Comparison of ENCODE assay signal across 8 mouse cellular contexts in the genomic region with DNA sequence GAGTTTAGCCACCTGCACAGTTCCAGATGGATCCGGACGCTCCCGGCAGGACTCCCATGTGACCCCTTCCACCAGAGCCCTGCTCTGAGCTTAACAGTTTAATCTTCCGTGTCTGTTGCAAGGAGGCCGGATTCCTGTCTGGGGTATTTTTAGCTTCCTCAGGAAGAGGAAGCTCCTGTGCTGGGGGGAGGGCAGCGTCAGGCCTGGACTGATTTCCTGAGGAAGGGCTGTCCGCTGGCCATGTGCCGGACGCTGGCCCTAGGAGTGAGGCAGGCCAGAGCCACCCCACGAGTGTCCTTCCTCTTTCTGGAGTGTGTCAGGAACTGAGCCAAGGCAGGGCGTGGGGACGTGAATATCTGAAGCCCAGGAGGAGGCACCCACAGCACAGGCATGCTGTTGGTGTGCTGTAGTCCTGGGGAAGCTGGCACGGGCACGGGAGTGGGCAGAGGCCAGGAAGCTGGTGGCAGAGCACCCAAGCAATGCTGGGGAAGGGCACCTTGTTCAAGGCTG. TPM values are rescaled to one million over a fixed set of nuclear protein-coding genes. Genes with fewer than 3 reads are reported as not detected.
A peak's percentile ranks its signal among the peaks of the same experiment; 100 is the strongest.
DNase-seq lines count a peak whose midpoint lies in the region; ATAC-seq and TF ChIP-seq lines count a peak whose summit lies in the region.

No protein-coding gene starts in this region.

- H3K27ac ChIP-seq in forebrain, embryonic 10.5 days = peak overlapping the region; percentile 81
- no peak overlapping the region for H3K27ac ChIP-seq in forebrain, embryonic 16.5 days (ENCODE audit: low read length)
- H3K27ac ChIP-seq in kidney, adult 2 months (ENCODE audit: insufficient read depth, low read depth, low read length) = peak overlapping the region; percentile 82
- H3K27ac ChIP-seq in limb, embryonic 15.5 days = peak overlapping the region; percentile 60; the same call in 1 of the 2 replicates
- H3K27ac ChIP-seq in midbrain, embryonic 13.5 days = peak overlapping the region; percentile 67
- H3K27ac ChIP-seq in small intestine, adult 2 months (ENCODE audit: insufficient read depth, low read depth, low read length) = peak overlapping the region; percentile 90

- peaks cover 72% of the 10 kb centered on the region for H3K4me1 ChIP-seq in forebrain, embryonic 10.5 days
- peaks cover 31% of the 10 kb centered on the region for H3K4me1 ChIP-seq in forebrain, embryonic 16.5 days (replicated peaks; ENCODE audit: control insufficient read depth, insufficient read depth, low read length)
- peaks cover 40% of the 10 kb centered on the region for H3K4me1 ChIP-seq in kidney, adult 2 months (ENCODE audit: control insufficient read depth, insufficient read depth, low read length)
- H3K4me1 ChIP-seq in limb, embryonic 15.5 days = peaks cover 44% of the 10 kb centered on the region
- H3K4me1 ChIP-seq in midbrain, embryonic 13.5 days (replicated peaks) = peaks cover 61% of the 10 kb centered on the region
- peaks cover 49% of the 10 kb centered on the region for H3K4me1 ChIP-seq in small intestine, adult 2 months (ENCODE audit: control insufficient read depth, insufficient read depth, insufficient read length, low read length)

- 53% methylated on average over 14 of the region's 14 CpGs for WGBS in forebrain, embryonic 10.5 days
- 59% methylated on average over 14 of the region's 14 CpGs for WGBS in forebrain, embryonic 16.5 days
- WGBS in kidney, adult 2 months = 2% methylated on average over 14 of the region's 14 CpGs
- WGBS in limb, embryonic 15.5 days = 33% methylated on average over 14 of the region's 14 CpGs
- 45% methylated on average over 14 of the region's 14 CpGs for WGBS in midbrain, embryonic 13.5 days
- WGBS in small intestine, adult 2 months = 20% methylated on average over 14 of the region's 14 CpGs

- no peak for ATAC-seq in forebrain, embryonic 16.5 days
- ATAC-seq in limb, embryonic 15.5 days (ENCODE audit: insufficient number of reproducible peaks, low FRiP score, low TSS enrichment, low read depth) = no peak
- no peak for ATAC-seq in midbrain, embryonic 13.5 days

- H3K27me3 ChIP-seq in forebrain, embryonic 10.5 days (ENCODE audit: poor library complexity, severe bottlenecking) = no peaks in the 10 kb centered on the region
- no peaks in the 10 kb centered on the region for H3K27me3 ChIP-seq in forebrain, embryonic 16.5 days (replicated peaks; ENCODE audit: control insufficient read depth, insufficient read depth, low read length)
- H3K27me3 ChIP-seq in kidney, adult 2 months (replicated peaks; ENCODE audit: control insufficient read depth, insufficient read depth, low read length) = no peaks in the 10 kb centered on the region
- no peaks in the 10 kb centered on the region for H3K27me3 ChIP-seq in limb, embryonic 15.5 days
- no peaks in the 10 kb centered on the region for H3K27me3 ChIP-seq in midbrain, embryonic 13.5 days
- no peaks in the 10 kb centered on the region for H3K27me3 ChIP-seq in small intestine, adult 2 months (ENCODE audit: control insufficient read depth, insufficient read depth, low read length)

- no peak overlapping the region for H3K4me3 ChIP-seq in forebrain, embryonic 10.5 days
- no peak overlapping the region for H3K4me3 ChIP-seq in forebrain, embryonic 16.5 days (replicated peaks; ENCODE audit: low read length)
- no peak overlapping the region for H3K4me3 ChIP-seq in kidney, adult 2 months (ENCODE audit: insufficient read depth, low read depth, low read length)
- no peak overlapping the region for H3K4me3 ChIP-seq in limb, embryonic 15.5 days
- no peak overlapping the region for H3K4me3 ChIP-seq in midbrain, embryonic 13.5 days (replicated peaks)
- 0 out of 2 replicates have a peak overlapping the region, but pooled peaks have one; percentile 5 for H3K4me3 ChIP-seq in small intestine, adult 2 months (ENCODE audit: low read depth, low read length)

- no peaks in the 10 kb centered on the region for H3K9me3 ChIP-seq in forebrain, embryonic 10.5 days
- H3K9me3 ChIP-seq in forebrain, embryonic 16.5 days (ENCODE audit: control insufficient read depth, low read length) = no peaks in the 10 kb centered on the region
- no peaks in the 10 kb centered on the region for H3K9me3 ChIP-seq in limb, embryonic 15.5 days
- no peaks in the 10 kb centered on the region for H3K9me3 ChIP-seq in midbrain, embryonic 13.5 days

- DNase-seq in forebrain, embryonic 10.5 days (ENCODE audit: extremely low spot score, low spot score) = peak; percentile 40
- DNase-seq in embryo, embryonic 9.5 days (ENCODE audit: extremely low spot score) = peak; percentile 53
- DNase-seq in heart, adult 8-10 months (ENCODE audit: low spot score) = peak; percentile 96
- peak; percentile 97 for DNase-seq in kidney, adult 2 months

- TF ChIP-seq CTCF in kidney, adult 2 months (conservative IDR thresholded peaks at IDR 0.05; ENCODE audit: insufficient read depth, insufficient read length, low read depth, low read length) = 0 out of 2 replicates have a peak, but pooled peaks have one; percentile 20
- TF ChIP-seq CTCF in small intestine, adult 2 months (IDR thresholded peaks at IDR 0.05; ENCODE audit: extremely low read depth, insufficient read length, insufficient replicate concordance, low read depth, low read length) = no peak

- H3K4me2 ChIP-seq in forebrain, embryonic 16.5 days (ENCODE audit: low read length) = no peak overlapping the region
- 0 out of 2 replicates have a peak overlapping the region, but pooled peaks have one; percentile 2 for H3K4me2 ChIP-seq in limb, embryonic 15.5 days
- H3K4me2 ChIP-seq in midbrain, embryonic 13.5 days (replicated peaks) = no peak overlapping the region

- no peak overlapping the region for H3K9ac ChIP-seq in forebrain, embryonic 16.5 days (replicated peaks; ENCODE audit: low read depth, low read length)
- H3K9ac ChIP-seq in limb, embryonic 15.5 days = no peak overlapping the region
- H3K9ac ChIP-seq in midbrain, embryonic 13.5 days (replicated peaks) = peak overlapping the region; percentile 50; the same call in 1 of the 2 replicates

- peaks cover 33% of the 10 kb centered on the region for H3K36me3 ChIP-seq in forebrain, embryonic 10.5 days (replicated peaks)
- H3K36me3 ChIP-seq in forebrain, embryonic 16.5 days (ENCODE audit: control insufficient read depth, insufficient read depth) = peaks cover 18% of the 10 kb centered on the region
- H3K36me3 ChIP-seq in kidney, adult 2 months (ENCODE audit: control insufficient read depth, insufficient read depth, low read length) = no peaks in the 10 kb centered on the region
- H3K36me3 ChIP-seq in limb, embryonic 15.5 days = peaks cover 27% of the 10 kb centered on the region
- H3K36me3 ChIP-seq in midbrain, embryonic 13.5 days = peaks cover 29% of the 10 kb centered on the region
- peaks cover 23% of the 10 kb centered on the region for H3K36me3 ChIP-seq in small intestine, adult 2 months (ENCODE audit: control insufficient read depth, insufficient read depth, low read length)

- TF ChIP-seq POLR2A in kidney, adult 2 months (IDR thresholded peaks at IDR 0.05; ENCODE audit: low read depth, low read length) = peak; percentile 36
- no peak for TF ChIP-seq POLR2A in small intestine, adult 2 months (IDR thresholded peaks at IDR 0.05; ENCODE audit: low read depth, low read length)

RNA-seq across cellular contexts. Expression of a gene that starts 36.3 kb away (rescaled TPM):
- 462 and 476 TPM in 2 replicates for polyA plus RNA-seq in forebrain, embryonic 10.5 days (2016; fragmentation: Nextera tagmentation; extraction: Ambion mirVana)
- 286 and 298 TPM in 2 replicates for polyA plus RNA-seq in forebrain, embryonic 16.5 days (2015; fragmentation: Nextera tagmentation; extraction: Ambion mirVana)
- total RNA-seq in heart, adult 8-10 months (2022) = 1,000 to 10,000 TPM; 2,287 to 2,565 (median 2,388) TPM
- polyA plus RNA-seq in kidney, adult 2 months (2012; rRNA removed) = 651 and 688 TPM in 2 replicates
- 546 and 644 TPM in 2 replicates for polyA plus RNA-seq in limb, embryonic 15.5 days (2015; fragmentation: Nextera tagmentation; extraction: Ambion mirVana)
- 291 and 296 TPM in 2 replicates for polyA plus RNA-seq in midbrain, embryonic 13.5 days (2015; fragmentation: Nextera tagmentation; extraction: Ambion mirVana)
- 57.2 and 82.3 TPM in 2 replicates for polyA plus RNA-seq in small intestine, adult 2 months (2012; rRNA removed)

RNA-seq across cellular contexts. Expression of a gene that starts 54.2 kb away (rescaled TPM):
- polyA plus RNA-seq in forebrain, embryonic 10.5 days (2016; fragmentation: Nextera tagmentation; extraction: Ambion mirVana) = 33.3 and 33.4 TPM in 2 replicates
- 18.7 and 19.6 TPM in 2 replicates for polyA plus RNA-seq in forebrain, embryonic 16.5 days (2015; fragmentation: Nextera tagmentation; extraction: Ambion mirVana)
- total RNA-seq in heart, adult 8-10 months (2022) = 10 to 100 TPM; 28.5 to 39.5 (median 31.3) TPM
- 22.6 and 26.4 TPM in 2 replicates for polyA plus RNA-seq in kidney, adult 2 months (2012; rRNA removed)
- 16.9 and 18.9 TPM in 2 replicates for polyA plus RNA-seq in limb, embryonic 15.5 days (2015; fragmentation: Nextera tagmentation; extraction: Ambion mirVana)
- 21.3 and 25.1 TPM in 2 replicates for polyA plus RNA-seq in midbrain, embryonic 13.5 days (2015; fragmentation: Nextera tagmentation; extraction: Ambion mirVana)
- polyA plus RNA-seq in small intestine, adult 2 months (2012; rRNA removed) = 34.9 and 67.9 TPM in 2 replicates

Comparison
In these comparisons a context has a peak if more than half of its experiments do, and no peak if none do; other contexts are left out.
1. DNase-seq: peak in every context shown above with its lines; median percentile 97 in kidney, adult 2 months; 96 in heart, adult 8-10 months; 53 in embryo, embryonic 9.5 days; 40 in forebrain, embryonic 10.5 days.